Mouse (Mus musculus) adrenal gland, adult 2 months (tissue): ENCODE measurements around the gene Sox6. TPM values are rescaled to one million over a fixed set of nuclear protein-coding genes. Genes with fewer than 3 reads are reported as not detected.
A peak's percentile ranks its signal among the peaks of the same experiment; 100 is the strongest.

Experiments
- DNase-seq: peaks from one replicate; pipeline ENCODE4 v3.0.0; 2021
- polyA plus RNA-seq: library from polyadenylated mRNA; depleted of rRNA; stranded (reverse); fragments of >200 nt; gene quantifications from 2 replicates; pipeline ENCODE4 v1.2.3, GENCODE M21; 2012
- total RNA-seq, 2 experiments: library from RNA; stranded (reverse); gene quantifications; 2 replicates each; pipeline ENCODE4 v1.2.3; 2021

The Sox6 gene
- total and polyA plus RNA-seq, 3 experiments, result 3.7 to 22.7 (median 22.1) TPM

GRCm38 (mm10) chr7:115750275-115750825, 288.2 kb downstream of the Sox6 start:
- no peak for DNase-seq

GRCm38 (mm10) chr7:115747541-115747940, 291.1 kb downstream of the Sox6 start:
- no peak for DNase-seq

- DNase-seq, result no peak
Observed at GRCm38 (mm10) chr7:115745672-115746253, 292.8 kb downstream of the Sox6 start.

- DNase-seq, result no peak
Observed at GRCm38 (mm10) chr7:115734137-115734536, 304.5 kb downstream of the Sox6 start.

GRCm38 (mm10) chr7:115732824-115733223, 305.8 kb downstream of the Sox6 start:
- DNase-seq, result peak; percentile 13

GRCm38 (mm10) chr7:115726776-115727175, 311.8 kb downstream of the Sox6 start:
- DNase-seq, result no peak

GRCm38 (mm10) chr7:115724404-115724803, 314.2 kb downstream of the Sox6 start:
- no peak for DNase-seq

GRCm38 (mm10) chr7:115721624-115722540, 316.7 kb downstream of the Sox6 start:
- no peak for DNase-seq

- DNase-seq, result no peak
Observed at GRCm38 (mm10) chr7:115719791-115720190, 318.8 kb downstream of the Sox6 start.

- no peak for DNase-seq
Observed at GRCm38 (mm10) chr7:115706141-115706540, 332.5 kb downstream of the Sox6 start.

GRCm38 (mm10) chr7:115698105-115698504, 340.5 kb downstream of the Sox6 start:
- DNase-seq, result no peak

- DNase-seq, result no peak
Observed at GRCm38 (mm10) chr7:115693206-115693605, 345.4 kb downstream of the Sox6 start.

GRCm38 (mm10) chr7:115691091-115691490, 347.5 kb downstream of the Sox6 start:
- no peak for DNase-seq

- no peak for DNase-seq
Observed at GRCm38 (mm10) chr7:115686687-115687086, 351.9 kb downstream of the Sox6 start.

GRCm38 (mm10) chr7:115684142-115684541, 354.5 kb downstream of the Sox6 start:
- no peak for DNase-seq

GRCm38 (mm10) chr7:115671749-115672148, 366.8 kb downstream of the Sox6 start:
- DNase-seq, result no peak

- DNase-seq, result no peak
Observed at GRCm38 (mm10) chr7:115671272-115671671, 367.3 kb downstream of the Sox6 start.

GRCm38 (mm10) chr7:115669207-115670004, 369.2 kb downstream of the Sox6 start:
- DNase-seq, result no peak

- peak; percentile 8 for DNase-seq
Observed at GRCm38 (mm10) chr7:115666686-115667382, 371.8 kb downstream of the Sox6 start.

- no peak for DNase-seq
Observed at GRCm38 (mm10) chr7:115663399-115663798, 375.2 kb downstream of the Sox6 start.

- no peak for DNase-seq
Observed at GRCm38 (mm10) chr7:115662121-115662520, 376.5 kb downstream of the Sox6 start.

GRCm38 (mm10) chr7:115646696-115647095, 391.9 kb downstream of the Sox6 start:
- DNase-seq, result no peak
